Mouse (Mus musculus) adrenal gland, adult (tissue): Measurements from ENCODE around the gene Krt24.

Experiments
- DNase-seq, 2 experiments: peaks; one replicate each; pipeline ENCODE4 v3.0.0; 2022 to 2023; ENCODE audit warnings: low spot score in 1 of 2; ENCODE audit not compliant: inconsistent age in 2 of 2

Krt24 gene

GRCm38 (mm10) chr11:99284833-99285312, at the start of gene Krt24:
TSS of gene Krt24 (minus strand) at chr11:99285262.
- no peak for DNase-seq

- no peak for DNase-seq
These were observed 48.4 kb upstream of the Krt24 start for GRCm38 (mm10) chr11:99333426-99333825.

- DNase-seq, result no peak
These were observed 44.6 kb upstream of the Krt24 start for GRCm38 (mm10) chr11:99329655-99330054.

DNA sequence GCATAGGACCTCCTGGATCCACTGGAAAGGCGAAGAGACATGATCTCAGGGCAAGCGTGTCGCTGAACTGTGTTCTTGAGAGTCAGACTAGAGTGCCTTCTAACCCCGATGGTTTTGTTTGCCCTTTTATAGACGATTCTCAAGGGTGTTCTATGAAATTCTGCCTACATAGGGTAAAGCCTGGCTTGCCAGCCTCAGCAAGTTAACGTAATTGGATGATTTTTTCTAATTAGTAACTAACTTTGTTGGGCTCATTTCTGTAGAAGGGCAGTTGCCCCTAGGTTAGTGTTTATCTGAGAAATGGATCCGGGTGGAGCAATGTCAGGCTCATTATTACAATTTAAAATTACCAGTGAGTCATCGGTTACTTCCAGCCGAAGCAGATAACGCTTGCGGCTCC, 37.8 kb upstream of the Krt24 start, which contains the start of gene Krt25:
TSS of gene Krt25 (minus strand) at position 101 of the 400 bp plus-strand sequence.
- DNase-seq, result no peak

DNA sequence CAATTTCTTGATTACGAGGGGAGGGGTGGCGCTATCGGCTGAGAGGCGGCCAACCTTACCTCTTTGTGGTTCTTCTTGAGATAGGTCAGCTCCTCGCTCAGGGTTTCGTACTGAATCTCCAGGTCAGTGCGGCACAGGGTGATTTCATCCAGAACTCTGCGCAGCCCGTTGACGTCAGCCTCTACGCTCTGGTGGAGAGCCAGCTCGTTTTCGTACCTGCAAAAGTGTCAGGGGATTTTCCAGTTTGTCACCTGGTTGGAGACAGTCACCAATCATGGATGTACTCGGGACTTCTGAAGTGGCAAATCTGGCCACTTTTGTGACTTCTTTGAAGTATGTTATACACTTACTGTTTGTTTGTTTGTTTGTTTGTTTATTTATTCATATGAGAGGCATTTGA, 36.0 kb upstream of the Krt24 start:
- no peak for DNase-seq

GRCm38 (mm10) chr11:99319127-99319526, 34.1 kb upstream of the Krt24 start:
- no peak for DNase-seq

GRCm38 (mm10) chr11:99316543-99316942, 31.5 kb upstream of the Krt24 start:
- DNase-seq, result no peak

- DNase-seq, result no peak
These were observed 29.5 kb upstream of the Krt24 start for GRCm38 (mm10) chr11:99314594-99314993.

DNA sequence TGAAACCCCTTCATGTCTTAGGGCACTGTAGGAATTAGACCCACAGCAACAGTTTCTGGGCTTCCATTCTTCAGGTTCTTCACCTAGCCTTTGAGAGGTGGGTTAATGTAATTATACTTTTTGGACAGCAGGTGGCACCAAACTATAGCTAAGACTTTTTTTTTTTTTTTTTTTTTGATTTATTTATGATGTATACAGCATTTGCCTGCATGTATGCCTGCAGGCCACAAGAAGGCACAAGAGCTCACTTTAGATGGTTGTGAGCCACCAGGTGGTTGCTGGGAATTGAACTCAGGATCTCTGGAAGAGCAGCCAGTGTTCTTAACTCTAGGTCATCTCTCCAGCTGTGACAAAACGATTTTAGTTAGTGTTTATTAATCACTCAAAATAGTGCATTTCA, 25.8 kb upstream of the Krt24 start:
- peak in 1 of 2 experiments; percentile 43 for DNase-seq

DNA sequence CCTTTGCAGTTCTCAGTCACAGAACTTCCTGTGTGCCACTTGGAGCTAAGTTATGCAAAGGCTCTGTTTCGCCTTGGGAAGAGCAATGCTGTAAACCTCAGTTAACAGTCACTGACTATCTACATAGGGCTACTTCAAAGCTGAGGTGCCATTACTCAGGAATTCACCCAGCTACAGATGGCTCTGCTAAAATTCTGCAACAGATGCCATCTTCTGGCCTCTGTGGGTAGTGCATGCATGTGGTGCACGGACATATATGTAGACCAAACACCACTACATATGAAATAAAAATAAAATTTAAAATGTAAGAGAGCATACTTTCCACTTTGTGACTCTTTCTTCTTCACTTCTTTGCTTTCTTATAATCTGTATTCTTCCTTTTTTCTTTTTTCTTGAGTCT, 22.5 kb upstream of the Krt24 start:
- DNase-seq, result peak; percentile 31 to 84

GRCm38 (mm10) chr11:99295039-99295438, 10.0 kb upstream of the Krt24 start:
- DNase-seq, result no peak

DNA sequence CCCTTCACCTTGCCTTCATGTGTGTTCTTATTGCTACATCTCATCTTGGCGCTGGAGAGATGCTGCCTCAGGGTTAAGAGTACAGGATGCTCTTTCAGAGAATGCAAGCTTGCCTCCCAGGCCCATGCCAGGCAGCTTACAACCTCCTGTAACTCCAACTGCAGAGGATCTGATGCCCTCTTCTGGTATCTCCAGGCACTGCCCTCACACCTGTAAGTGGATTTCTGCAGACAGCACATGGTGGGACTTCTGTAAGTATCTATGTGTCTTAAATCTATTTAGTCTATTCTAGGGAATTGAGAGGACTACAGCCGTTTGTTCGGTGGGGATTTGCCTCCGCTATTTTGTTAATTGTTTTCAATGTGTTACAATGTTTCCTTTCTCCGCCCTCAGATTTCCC, 7.8 kb upstream of the Krt24 start:
- DNase-seq, result peak; percentile 24 to 75

GRCm38 (mm10) chr11:99284011-99284410, 1.1 kb downstream of the Krt24 start:
- DNase-seq, result no peak

GRCm38 (mm10) chr11:99283334-99283733, 1.7 kb downstream of the Krt24 start:
- DNase-seq, result no peak

DNA sequence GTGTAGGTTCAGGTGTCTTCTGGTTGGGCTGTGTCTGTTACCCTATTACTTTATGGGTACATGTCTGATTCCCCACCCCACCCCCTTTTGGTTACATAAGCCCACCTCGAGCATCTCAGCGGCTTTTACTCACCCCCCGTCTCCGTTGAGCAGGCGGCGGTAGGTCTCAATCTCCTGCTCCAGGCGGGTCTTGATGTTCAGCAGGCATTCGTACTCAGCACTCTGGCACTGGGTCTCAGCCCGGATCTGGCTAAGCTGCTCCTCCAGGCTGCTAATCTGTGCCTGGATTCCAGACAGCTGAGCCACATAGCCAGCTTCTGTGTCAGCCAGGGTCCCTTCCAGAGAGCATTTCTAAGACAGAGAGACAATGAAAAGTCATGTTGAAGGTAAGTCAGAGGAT, 3.9 kb downstream of the Krt24 start:
- DNase-seq, result no peak

- no peak for DNase-seq
These were observed 5.1 kb downstream of the Krt24 start for GRCm38 (mm10) chr11:99279986-99280385.

DNA sequence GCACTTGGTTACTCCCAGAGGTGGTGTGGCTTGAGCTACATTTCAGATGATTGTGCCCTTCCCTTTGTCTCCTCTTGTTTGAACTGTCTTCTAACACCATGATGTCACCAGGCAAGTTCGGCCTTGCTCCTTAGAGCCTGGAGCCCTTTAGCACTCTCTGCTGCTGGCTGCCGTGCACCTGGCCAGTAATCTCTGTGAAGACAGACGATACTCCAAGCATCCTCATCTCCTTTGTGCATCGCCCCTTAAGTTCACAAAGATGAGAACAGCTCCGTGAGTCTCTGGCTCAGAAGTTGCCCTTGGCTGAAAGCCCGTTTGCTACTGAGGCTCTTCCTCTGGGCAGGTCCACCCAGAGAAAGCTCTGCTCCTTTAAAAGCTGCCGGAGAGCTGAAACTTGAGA, 8.3 kb downstream of the Krt24 start:
- no peak for DNase-seq

- no peak for DNase-seq
These were observed 9.4 kb downstream of the Krt24 start for GRCm38 (mm10) chr11:99275624-99276023.

- peak in 1 of 2 experiments; percentile 52 for DNase-seq
These were observed 12.3 kb downstream of the Krt24 start for GRCm38 (mm10) chr11:99272721-99273120.

GRCm38 (mm10) chr11:99269192-99269591, 15.9 kb downstream of the Krt24 start:
- DNase-seq, result no peak

GRCm38 (mm10) chr11:99265796-99266195, 19.3 kb downstream of the Krt24 start:
- DNase-seq, result peak; percentile 20 to 46

DNA sequence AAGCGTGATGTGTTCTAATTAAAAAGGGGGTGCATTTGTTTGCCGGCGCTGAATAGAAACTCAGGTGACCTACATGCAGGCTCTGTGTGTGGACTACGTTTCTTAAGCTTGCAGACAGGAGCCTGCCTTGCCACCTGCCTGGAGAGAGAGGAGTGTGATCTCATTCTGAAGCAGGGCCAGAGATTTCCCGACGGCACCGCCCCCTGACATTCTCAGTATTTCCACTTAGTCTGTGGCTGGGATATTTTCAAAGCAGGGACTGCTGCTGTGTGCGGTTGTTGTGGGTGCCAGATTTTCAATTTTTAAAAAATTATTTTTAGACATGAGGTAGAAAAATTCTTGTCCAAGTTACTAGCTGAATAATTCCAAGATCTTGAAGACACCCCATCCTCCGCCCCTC, 19.8 kb downstream of the Krt24 start:
- DNase-seq, result peak; percentile 15 to 61

DNA sequence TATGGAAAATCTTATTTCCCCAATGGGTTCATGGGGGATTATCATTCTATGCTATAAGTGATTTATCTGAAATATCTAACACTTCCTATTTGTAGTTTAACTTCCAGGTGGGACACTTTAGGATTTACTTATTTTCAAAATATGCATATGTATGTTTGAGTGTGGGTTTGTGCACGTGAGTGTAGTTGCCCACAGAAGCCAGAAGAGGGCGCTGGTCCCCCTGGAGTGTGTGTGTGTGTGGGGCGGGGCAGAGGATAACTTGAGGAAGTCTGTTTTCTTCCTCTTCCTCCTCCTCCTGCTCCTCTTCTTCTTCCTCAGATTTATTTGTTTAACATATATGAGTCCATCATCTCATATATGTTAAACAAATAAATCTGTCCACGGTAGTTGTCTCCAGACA, 28.8 kb downstream of the Krt24 start:
- DNase-seq, result no peak

DNA sequence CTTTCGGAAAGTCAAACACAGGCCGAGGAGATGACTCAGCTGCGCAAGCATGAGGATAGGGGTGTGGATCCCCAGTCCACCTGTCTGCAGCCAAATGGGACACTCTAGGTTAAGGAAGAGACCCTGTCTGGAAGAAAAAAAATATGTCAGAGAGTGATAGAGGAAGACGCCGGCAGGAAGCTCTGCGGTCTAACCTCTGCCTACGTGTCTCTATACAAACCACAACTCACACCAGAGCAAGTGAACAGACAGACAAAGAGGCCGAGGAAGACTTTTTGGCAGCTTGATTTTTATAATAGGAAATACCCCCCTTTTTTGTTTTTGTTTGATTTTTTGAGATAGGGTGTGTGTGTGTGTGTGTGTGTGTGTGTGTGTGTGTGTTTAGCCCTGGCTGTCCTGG, 29.7 kb downstream of the Krt24 start:
- no peak for DNase-seq
